Comparison of ENCODE assay signal across 17 mouse cellular contexts in the genomic region with DNA sequence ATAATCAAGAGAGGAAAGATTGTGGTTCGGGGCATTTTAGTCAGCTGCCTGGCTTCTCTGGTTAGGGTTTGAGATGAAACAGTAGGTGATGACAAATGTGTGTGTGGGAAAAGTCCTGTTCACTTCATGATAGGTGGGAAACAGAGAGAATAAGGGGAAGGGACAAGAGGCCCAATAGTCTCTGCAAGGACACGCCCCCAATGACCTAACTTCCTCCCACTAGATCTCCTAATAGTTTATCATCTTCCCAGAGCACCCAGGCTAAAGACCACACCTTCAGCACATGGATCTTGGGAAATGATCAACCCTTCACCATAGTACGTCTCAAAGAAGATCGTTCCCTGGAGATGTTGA.
"Had no signal": no experiment of that assay in that cellular context is flagged by ENCODE, and none has a peak within 500 bp of the region (broad histone marks: within the 10 kb centered on the region; RNA-seq: fewer than 3 reads in every experiment).

No protein-coding gene starts in this region.

- H3K27me3 ChIP-seq: lung, embryonic 15.5 days; megakaryocyte, embryonic 14.5 days; midbrain, embryonic 13.5 days; midbrain, embryonic 15.5 days; neural tube, embryonic 12.5 days; stomach, embryonic 15.5 days had no signal

- ATAC-seq: lung, postnatal 0 days; midbrain, embryonic 13.5 days; midbrain, embryonic 15.5 days had no signal

- H3K4me3 ChIP-seq: lung, embryonic 15.5 days; megakaryocyte, embryonic 14.5 days; midbrain, embryonic 13.5 days; midbrain, embryonic 15.5 days; neural tube, embryonic 12.5 days; stomach, embryonic 15.5 days had no signal

- H3K4me1 ChIP-seq: lung, embryonic 15.5 days; megakaryocyte, embryonic 14.5 days; midbrain, embryonic 15.5 days; neural tube, embryonic 12.5 days; stomach, embryonic 15.5 days had no signal

- H3K9ac ChIP-seq: lung, embryonic 15.5 days; midbrain, embryonic 13.5 days; midbrain, embryonic 15.5 days; neural tube, embryonic 12.5 days; stomach, embryonic 15.5 days had no signal

- H3K9me3 ChIP-seq: lung, embryonic 15.5 days; midbrain, embryonic 13.5 days; midbrain, embryonic 15.5 days; neural tube, embryonic 12.5 days; stomach, embryonic 15.5 days had no signal

- H3K36me3 ChIP-seq: lung, embryonic 15.5 days; midbrain, embryonic 13.5 days; midbrain, embryonic 15.5 days; neural tube, embryonic 12.5 days; stomach, embryonic 15.5 days had no signal

- H3K4me2 ChIP-seq: lung, embryonic 15.5 days; midbrain, embryonic 11.5 days; midbrain, embryonic 13.5 days; midbrain, embryonic 15.5 days; neural tube, embryonic 12.5 days; stomach, embryonic 15.5 days had no signal

- H3K27ac ChIP-seq: lung, embryonic 15.5 days; macrophage; midbrain, embryonic 13.5 days; midbrain, embryonic 15.5 days; neural tube, embryonic 12.5 days; stomach, embryonic 15.5 days; stomach, postnatal 0 days had no signal

- DNase-seq: lung, adult 2 months; lung, postnatal 14 days; lung, postnatal 36 days; right cerebral cortex, postnatal 14 days; thymus, adult 2 months; thymus, postnatal 25 days; thymus, postnatal 4 days had no signal
